Mouse (Mus musculus) embryonic facial prominence, embryonic 14.5 days (tissue): ENCODE results near the gene Otud1. TPM values are rescaled to one million over a fixed set of nuclear protein-coding genes. Genes with fewer than 3 reads are reported as not detected.

Experiments
- ATAC-seq: fragments of 200-750 bp; cut with Nextera tagmentation; 2 replicates; pipeline ENCODE4 v1.8.0; 2017; ENCODE audit warnings: low read depth, moderate number of reproducible peaks, moderate TSS enrichment
- DNase-seq: peaks from one replicate; pipeline ENCODE4 v3.0.0-alpha.2; 2015; ENCODE audit warnings: low spot score
- H3K27ac ChIP-seq: fragments of 300-500 bp; sonication (generic); replicated peaks from 2 replicates; pipeline ENCODE4 v1.5.1; 2014; ENCODE audit warnings: low read depth, mild to moderate bottlenecking, low read length, moderate library complexity
- H3K27me3 ChIP-seq: fragments of 300-500 bp; sonication (generic); replicated peaks from 2 replicates; pipeline ENCODE4 v1.6.1; 2014; ENCODE audit warnings: low read length; ENCODE audit not compliant: control insufficient read depth, insufficient read depth
- H3K36me3 ChIP-seq: fragments of 300-500 bp; sonication (generic); 2 replicates; pipeline ENCODE4 v1.6.1; 2014; ENCODE audit warnings: low read length, mixed read lengths; ENCODE audit not compliant: control insufficient read depth, insufficient read depth
- H3K4me1 ChIP-seq: fragments of 300-500 bp; sonication (generic); 2 replicates; pipeline ENCODE4 v1.6.1; 2014; ENCODE audit warnings: antibody characterized with exemption, low read length; ENCODE audit not compliant: control insufficient read depth, insufficient read depth
- H3K4me2 ChIP-seq: fragments of 300-500 bp; sonication (generic); 2 replicates; pipeline ENCODE4 v1.6.1; 2014; ENCODE audit warnings: low read depth, mild to moderate bottlenecking, low read length, moderate library complexity, mixed read lengths
- H3K4me3 ChIP-seq: fragments of 300-500 bp; sonication (generic); 2 replicates; pipeline ENCODE4 v1.5.1; 2014; ENCODE audit warnings: low read depth, mild to moderate bottlenecking, low read length
- H3K9ac ChIP-seq: fragments of 300-500 bp; sonication (generic); 2 replicates; pipeline ENCODE4 v1.6.1; 2014; ENCODE audit warnings: low read depth, mild to moderate bottlenecking, low read length, moderate library complexity, mixed read lengths
- H3K9me3 ChIP-seq: fragments of 300-500 bp; sonication (generic); 2 replicates; pipeline ENCODE4 v1.6.1; 2016; ENCODE audit warnings: low read length; ENCODE audit not compliant: control insufficient read depth
- WGBS: fragments of 180-500 bp; shearing (Covaris S2); extraction: QIAGEN DNeasy Blood & Tissue Kit; methylation state at CpG from one replicate; pipeline ENCODE4 v1.1.7; 2014; 5-methylcytosine and 5-hydroxymethylcytosine counted together
- polyA plus RNA-seq: library from polyadenylated mRNA; unstranded; fragments of >200 nt; fragmentation: Nextera tagmentation; extraction: Ambion mirVana; gene quantifications from 2 replicates; pipeline ENCODE4 v1.2.1, GENCODE M21; 2014

The Otud1 gene
- polyA plus RNA-seq, 1 experiment from 2014 or later: 2.9 TPM

- H3K27ac ChIP-seq: no peak overlapping the region
These were observed 6.6 kb downstream of the Otud1 start for GRCm38 (mm10) chr2:19664147-19664546.

GRCm38 (mm10) chr2:19664555-19665475, 7.3 kb downstream of the Otud1 start:
- H3K4me2 ChIP-seq: no peak overlapping the region
- no peaks in the 10 kb centered on the region for H3K36me3 ChIP-seq
- H3K27me3 ChIP-seq: peaks cover 8% of the 10 kb centered on the region
- H3K27ac ChIP-seq: no peak overlapping the region
- DNase-seq: no peak
- H3K4me1 ChIP-seq: no peaks in the 10 kb centered on the region
- no peak overlapping the region for H3K4me3 ChIP-seq
- ATAC-seq: no peak
- H3K9me3 ChIP-seq: no peaks in the 10 kb centered on the region
- no peak overlapping the region for H3K9ac ChIP-seq
- WGBS: 51% methylated on average over 7 of the region's 7 CpGs

More at GRCm38 (mm10) chr2:19664147-19664546, 6.6 kb downstream of the Otud1 start:
- no peaks in the 10 kb centered on the region for H3K9me3 ChIP-seq
- H3K4me3 ChIP-seq: no peak overlapping the region
- 67% methylated on average over 6 of the region's 6 CpGs for WGBS
- H3K27me3 ChIP-seq: peaks cover 9% of the 10 kb centered on the region
- no peak overlapping the region for H3K4me2 ChIP-seq
- DNase-seq (no peak), ATAC-seq (no peak)
- H3K9ac ChIP-seq: no peak overlapping the region
- no peaks in the 10 kb centered on the region for H3K36me3 ChIP-seq
- no peaks in the 10 kb centered on the region for H3K4me1 ChIP-seq

- Histone ChIP-seq H3K9ac (no peak overlapping the region), H3K27ac (no peak overlapping the region), H3K4me2 (no peak overlapping the region), H3K27me3 (peaks cover 3% of the 10 kb centered on the region), H3K4me1 (no peaks in the 10 kb centered on the region), H3K9me3 (no peaks in the 10 kb centered on the region), H3K36me3 (no peaks in the 10 kb centered on the region), H3K4me3 (no peak overlapping the region)
- ATAC-seq: peak; percentile 72
- DNase-seq: peak; percentile 72
- WGBS: 12% methylated on average over 3 of the region's 3 CpGs
These were observed 8.3 kb downstream of the Otud1 start for GRCm38 (mm10) chr2:19665841-19666240.

GRCm38 (mm10) chr2:19670851-19671688, 13.5 kb downstream of the Otud1 start:
- H3K4me1 ChIP-seq: no peaks in the 10 kb centered on the region
- H3K9ac ChIP-seq: no peak overlapping the region
- H3K4me2 ChIP-seq: no peak overlapping the region
- no peak overlapping the region for H3K4me3 ChIP-seq
- DNase-seq (no peak), ATAC-seq (no peak)
- H3K27me3 ChIP-seq: no peaks in the 10 kb centered on the region
- 79% methylated on average over 13 of the region's 13 CpGs for WGBS
- no peak overlapping the region for H3K27ac ChIP-seq
- no peaks in the 10 kb centered on the region for H3K36me3 ChIP-seq
- H3K9me3 ChIP-seq: no peaks in the 10 kb centered on the region

GRCm38 (mm10) chr2:19682997-19683396, 25.4 kb downstream of the Otud1 start:
- Histone ChIP-seq H3K9me3 (no peaks in the 10 kb centered on the region), H3K9ac (no peak overlapping the region), H3K36me3 (no peaks in the 10 kb centered on the region), H3K27ac (no peak overlapping the region), H3K27me3 (no peaks in the 10 kb centered on the region), H3K4me2 (no peak overlapping the region), H3K4me3 (no peak overlapping the region), H3K4me1 (no peaks in the 10 kb centered on the region)
- WGBS: 44% methylated on average over 3 of the region's 3 CpGs
- DNase-seq (peak; percentile 12), ATAC-seq (no peak)

GRCm38 (mm10) chr2:19685489-19686147, 28.1 kb downstream of the Otud1 start:
- Histone ChIP-seq H3K4me1 (no peaks in the 10 kb centered on the region), H3K36me3 (no peaks in the 10 kb centered on the region), H3K9me3 (no peaks in the 10 kb centered on the region), H3K4me2 (peak overlapping the region; percentile 25), H3K27me3 (no peaks in the 10 kb centered on the region), H3K27ac (peak overlapping the region; percentile 31; the same call in 1 of the 2 replicates), H3K9ac (no peak overlapping the region), H3K4me3 (no peak overlapping the region)
- ATAC-seq (peak; percentile 71), DNase-seq (peak; percentile 74)
- 32% methylated on average over 14 of the region's 14 CpGs for WGBS

- H3K36me3 ChIP-seq: no peaks in the 10 kb centered on the region
- no peak overlapping the region for H3K9ac ChIP-seq
- no peaks in the 10 kb centered on the region for H3K9me3 ChIP-seq
- no peaks in the 10 kb centered on the region for H3K4me1 ChIP-seq
- H3K27ac ChIP-seq: no peak overlapping the region
- no peaks in the 10 kb centered on the region for H3K27me3 ChIP-seq
- ATAC-seq: no peak
- WGBS: 84% methylated on average over 14 of the region's 14 CpGs
- no peak overlapping the region for H3K4me2 ChIP-seq
- no peak for DNase-seq
- H3K4me3 ChIP-seq: no peak overlapping the region
These were observed 32.5 kb downstream of the Otud1 start for GRCm38 (mm10) chr2:19690094-19690493.

- no peak for ATAC-seq
- H3K36me3 ChIP-seq: no peaks in the 10 kb centered on the region
- 86% methylated on average over 4 of the region's 4 CpGs for WGBS
These were observed 42.2 kb downstream of the Otud1 start for GRCm38 (mm10) chr2:19699573-19700295.

More at GRCm38 (mm10) chr2:19699573-19700295, 42.2 kb downstream of the Otud1 start:
- Histone ChIP-seq H3K27ac (no peak overlapping the region), H3K4me3 (no peak overlapping the region), H3K4me2 (no peak overlapping the region), H3K27me3 (no peaks in the 10 kb centered on the region), H3K9me3 (no peaks in the 10 kb centered on the region), H3K9ac (no peak overlapping the region), H3K4me1 (no peaks in the 10 kb centered on the region)
- DNase-seq: no peak
